Mouse (Mus musculus): ENCODE results near the gene Npm1. TPM values are rescaled to one million over a fixed set of nuclear protein-coding genes. Genes with fewer than 3 reads are reported as not detected.

The Npm1 gene
- polyA plus RNA-seq, 1 experiment from 2014 or later = 525 TPM

GRCm38 (mm10) chr11:33151128-33151779 lies 11.8 kb downstream of the Npm1 start:
- Histone ChIP-seq H3K9me3 (replicated peaks) (no peaks in the 10 kb centered on the region), H3K36me3 (peaks cover 46% of the 10 kb centered on the region), H3K27ac (ENCODE audit: poor library complexity, severe bottlenecking) (no peak overlapping the region), H3K4me2 (no peak overlapping the region), H3K9ac (no peak overlapping the region), H3K4me1 (replicated peaks) (peaks cover 21% of the 10 kb centered on the region), H3K27me3 (replicated peaks) (0 out of 2 replicates have a peak, but pooled peaks cover 7% of the 10 kb centered on the region), H3K4me3 (no peak overlapping the region)
- 72% methylated on average over 3 of the region's 3 CpGs for WGBS
- ATAC-seq (ENCODE audit: insufficient number of reproducible peaks, low FRiP score) = no peak

GRCm38 (mm10) chr11:33150364-33150763 lies 12.6 kb downstream of the Npm1 start:
- H3K36me3 ChIP-seq = peaks cover 40% of the 10 kb centered on the region
- no peak overlapping the region for H3K27ac ChIP-seq (ENCODE audit: poor library complexity, severe bottlenecking)
- H3K4me2 ChIP-seq = no peak overlapping the region
- peaks cover 10% of the 10 kb centered on the region for H3K27me3 ChIP-seq (replicated peaks)
- peaks cover 28% of the 10 kb centered on the region for H3K4me1 ChIP-seq (replicated peaks)
- H3K9me3 ChIP-seq (replicated peaks) = no peaks in the 10 kb centered on the region
- no peak overlapping the region for H3K4me3 ChIP-seq
- ATAC-seq (ENCODE audit: insufficient number of reproducible peaks, low FRiP score) = no peak
- no peak overlapping the region for H3K9ac ChIP-seq

DNA sequence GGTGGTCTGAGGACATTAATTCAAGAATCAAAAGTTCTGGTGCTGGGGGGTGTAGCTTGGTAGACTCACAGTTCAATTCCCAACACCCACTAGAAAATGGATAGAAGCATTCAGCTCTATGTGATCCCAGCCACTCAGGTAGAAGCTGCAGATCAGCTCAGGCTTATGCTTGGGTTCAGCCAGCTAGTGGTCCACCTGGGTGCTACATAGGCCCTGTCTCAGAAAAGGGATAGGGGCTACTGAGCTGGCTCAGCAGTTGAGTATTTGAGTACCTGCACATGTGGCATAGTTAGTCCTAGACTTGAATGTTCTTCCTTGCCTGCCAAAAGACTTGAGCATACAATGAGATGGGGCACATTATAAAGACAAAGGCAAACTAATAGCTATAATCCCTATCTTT lies 13.6 kb downstream of the Npm1 start:
- Histone ChIP-seq H3K36me3 (peaks cover 36% of the 10 kb centered on the region), H3K9me3 (replicated peaks) (no peaks in the 10 kb centered on the region)
- ATAC-seq (ENCODE audit: insufficient number of reproducible peaks, low FRiP score) = no peak

GRCm38 (mm10) chr11:33149088-33149436 lies 13.9 kb downstream of the Npm1 start:
- Histone ChIP-seq H3K4me1 (replicated peaks) (peaks cover 41% of the 10 kb centered on the region), H3K36me3 (peaks cover 32% of the 10 kb centered on the region), H3K27me3 (replicated peaks) (peaks cover 23% of the 10 kb centered on the region), H3K4me2 (no peak overlapping the region), H3K9me3 (replicated peaks) (no peaks in the 10 kb centered on the region), H3K4me3 (no peak overlapping the region), H3K9ac (no peak overlapping the region), H3K27ac (ENCODE audit: poor library complexity, severe bottlenecking) (no peak overlapping the region)
- 34% methylated on average over 3 of the region's 3 CpGs for WGBS
- no peak for ATAC-seq (ENCODE audit: insufficient number of reproducible peaks, low FRiP score)

More for the DNA sequence above, 13.6 kb downstream of the Npm1 start:
- Histone ChIP-seq H3K27me3 (replicated peaks) (peaks cover 19% of the 10 kb centered on the region), H3K4me1 (replicated peaks) (peaks cover 37% of the 10 kb centered on the region), H3K9ac (no peak overlapping the region), H3K4me2 (no peak overlapping the region), H3K4me3 (no peak overlapping the region), H3K27ac (ENCODE audit: poor library complexity, severe bottlenecking) (no peak overlapping the region)

GRCm38 (mm10) chr11:33148338-33149087 lies 14.5 kb downstream of the Npm1 start:
- Histone ChIP-seq H3K9me3 (replicated peaks) (no peaks in the 10 kb centered on the region), H3K27ac (ENCODE audit: poor library complexity, severe bottlenecking) (no peak overlapping the region), H3K27me3 (replicated peaks) (peaks cover 25% of the 10 kb centered on the region), H3K4me1 (replicated peaks) (peaks cover 46% of the 10 kb centered on the region), H3K4me2 (peak overlapping the region; percentile 98), H3K4me3 (peak overlapping the region; percentile 59), H3K36me3 (peaks cover 29% of the 10 kb centered on the region), H3K9ac (peak overlapping the region; percentile 64; the same call in 1 of the 2 replicates)
- peak; percentile 71 for ATAC-seq (ENCODE audit: insufficient number of reproducible peaks, low FRiP score)
- WGBS = 6% methylated on average over 23 of the region's 23 CpGs

DNA sequence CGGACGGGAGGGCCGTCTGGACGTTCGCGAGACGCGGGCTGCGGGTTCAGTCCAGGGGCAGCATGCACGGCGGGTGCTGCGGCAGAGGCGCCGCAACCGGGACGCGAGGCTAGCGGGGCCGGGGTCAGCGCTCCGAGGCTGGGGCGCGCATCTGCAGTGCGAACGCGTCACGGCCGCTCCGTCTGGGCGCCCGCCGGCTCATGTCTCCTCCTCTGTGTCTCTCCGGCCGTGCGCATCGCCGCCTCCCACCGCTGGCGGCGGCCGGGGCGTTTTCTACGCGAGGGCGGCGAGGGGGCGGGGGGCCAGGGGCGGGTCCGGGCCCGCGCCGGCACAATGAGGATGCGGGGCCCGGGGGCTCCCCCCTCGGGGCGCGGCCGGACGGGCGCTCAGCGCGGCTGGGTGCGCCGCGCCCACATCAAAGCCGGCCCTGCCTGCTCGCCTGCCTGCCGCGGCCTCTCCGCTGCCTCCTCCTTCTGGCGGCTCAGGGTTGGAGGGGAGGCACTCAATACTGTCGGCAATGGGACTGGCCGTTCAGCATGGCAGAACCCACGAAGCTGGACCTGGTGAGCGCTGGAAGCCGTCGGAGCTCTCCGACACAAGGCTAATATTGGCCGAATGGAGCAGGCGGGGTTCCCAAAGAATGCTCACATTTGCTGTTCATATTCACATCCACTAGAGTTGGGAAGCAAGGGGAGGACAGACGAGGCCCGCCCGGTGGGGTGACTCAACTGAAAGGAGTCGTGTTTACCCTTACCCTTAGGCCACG lies 15.3 kb downstream of the Npm1 start:
- Histone ChIP-seq H3K4me3 (peak overlapping the region; percentile 59), H3K9ac (peak overlapping the region; percentile 64), H3K4me1 (replicated peaks) (peaks cover 54% of the 10 kb centered on the region), H3K9me3 (replicated peaks) (no peaks in the 10 kb centered on the region), H3K27me3 (replicated peaks) (peaks cover 25% of the 10 kb centered on the region), H3K4me2 (peak overlapping the region; percentile 98), H3K36me3 (peaks cover 24% of the 10 kb centered on the region), H3K27ac (ENCODE audit: poor library complexity, severe bottlenecking) (no peak overlapping the region)
- under 1% methylated on average over 82 of the region's 85 CpGs for WGBS
- peak; percentile 52 for ATAC-seq (ENCODE audit: insufficient number of reproducible peaks, low FRiP score)

DNA sequence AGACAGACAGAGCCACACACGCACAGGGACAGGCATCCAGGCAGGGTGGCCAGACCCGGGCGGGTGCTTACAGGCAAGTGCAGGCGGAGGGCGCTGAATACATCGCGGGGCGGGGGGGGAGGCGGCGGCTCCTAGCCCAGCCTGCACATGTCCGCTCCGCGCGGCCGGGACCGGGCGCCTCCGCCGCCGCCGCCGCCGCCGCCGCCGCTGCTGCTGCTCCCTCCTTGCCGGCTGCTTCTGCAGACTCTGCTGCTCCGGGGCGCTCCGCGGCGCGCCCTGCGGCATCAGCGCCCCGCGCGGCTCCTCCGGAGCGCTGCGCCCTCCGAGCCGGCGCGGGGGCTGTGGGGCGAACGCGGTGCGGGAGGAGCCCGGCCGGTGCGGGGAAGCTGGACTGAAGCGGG lies 15.8 kb downstream of the Npm1 start, which contains the start of gene Fgf18:
Gene Fgf18 (minus strand): TSS at position 230 of the 401 bp plus-strand sequence.
- Histone ChIP-seq H3K9me3 (replicated peaks) (no peaks in the 10 kb centered on the region), H3K4me1 (replicated peaks) (peaks cover 60% of the 10 kb centered on the region), H3K27ac (ENCODE audit: poor library complexity, severe bottlenecking) (peak within 1 kb of the TSS; percentile 53), H3K9ac (peak within 1 kb of the TSS; percentile 64), H3K27me3 (replicated peaks) (peaks cover 25% of the 10 kb centered on the region), H3K4me3 (peak within 1 kb of the TSS; percentile 59), H3K4me2 (peak within 1 kb of the TSS; percentile 98), H3K36me3 (peaks cover 24% of the 10 kb centered on the region)
- ATAC-seq (ENCODE audit: insufficient number of reproducible peaks, low FRiP score) = peak; percentile 25; the same call in 1 of the 2 replicates
- WGBS = under 1% methylated on average over 34 of the region's 53 CpGs

DNA sequence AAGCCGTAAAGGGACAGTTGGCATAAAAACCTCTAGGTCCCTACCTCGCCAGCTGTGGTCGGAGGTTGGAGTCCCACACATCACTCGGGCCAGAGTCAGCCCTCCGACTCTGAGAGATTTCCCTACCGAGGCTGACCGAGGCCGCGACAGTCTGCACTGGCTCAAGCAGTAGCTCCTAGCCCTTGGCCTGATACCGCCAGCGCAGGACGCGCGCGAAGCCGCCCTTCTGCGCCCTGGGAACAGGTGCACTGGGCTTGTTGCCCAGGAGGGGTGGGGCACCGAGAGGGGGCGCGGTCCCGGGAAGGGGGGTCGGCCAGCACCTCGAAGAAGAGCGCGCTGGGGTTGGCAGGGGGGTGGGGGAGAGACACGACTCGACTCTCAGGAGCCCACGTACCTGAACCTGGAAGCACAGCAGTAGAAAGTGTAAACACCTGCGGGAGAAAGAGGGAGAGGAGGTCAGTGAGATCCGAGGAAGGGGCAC lies 16.3 kb downstream of the Npm1 start:
- peak; percentile 18; the same call in 1 of the 2 replicates for ATAC-seq (ENCODE audit: insufficient number of reproducible peaks, low FRiP score)
- Histone ChIP-seq H3K4me3 (peak overlapping the region; percentile 59), H3K9me3 (replicated peaks) (no peaks in the 10 kb centered on the region), H3K4me1 (replicated peaks) (peaks cover 61% of the 10 kb centered on the region), H3K27me3 (replicated peaks) (peaks cover 25% of the 10 kb centered on the region), H3K27ac (ENCODE audit: poor library complexity, severe bottlenecking) (peak overlapping the region; percentile 53), H3K36me3 (peaks cover 20% of the 10 kb centered on the region), H3K9ac (peak overlapping the region; percentile 64), H3K4me2 (peak overlapping the region; percentile 98)
- WGBS = 2% methylated on average over 30 of the region's 30 CpGs

GRCm38 (mm10) chr11:33146143-33146497 lies 16.9 kb downstream of the Npm1 start:
- Histone ChIP-seq H3K9me3 (replicated peaks) (no peaks in the 10 kb centered on the region), H3K4me1 (replicated peaks) (peaks cover 61% of the 10 kb centered on the region), H3K27me3 (replicated peaks) (peaks cover 25% of the 10 kb centered on the region), H3K4me2 (peak overlapping the region; percentile 98), H3K9ac (no peak overlapping the region), H3K4me3 (peak overlapping the region; percentile 59), H3K36me3 (peaks cover 15% of the 10 kb centered on the region), H3K27ac (ENCODE audit: poor library complexity, severe bottlenecking) (peak overlapping the region; percentile 53)
- peak; percentile 63 for ATAC-seq (ENCODE audit: insufficient number of reproducible peaks, low FRiP score)
- 3% methylated on average over 9 of the region's 9 CpGs for WGBS

GRCm38 (mm10) chr11:33145201-33146142 lies 17.5 kb downstream of the Npm1 start:
- Histone ChIP-seq H3K9ac (no peak overlapping the region), H3K27me3 (replicated peaks) (peaks cover 27% of the 10 kb centered on the region), H3K9me3 (replicated peaks) (no peaks in the 10 kb centered on the region), H3K27ac (ENCODE audit: poor library complexity, severe bottlenecking) (peak overlapping the region; percentile 53; the same call in 1 of the 2 replicates), H3K36me3 (peaks cover 9% of the 10 kb centered on the region), H3K4me3 (no peak overlapping the region), H3K4me1 (replicated peaks) (peaks cover 61% of the 10 kb centered on the region), H3K4me2 (peak overlapping the region; percentile 98)
- WGBS = 31% methylated on average over 7 of the region's 7 CpGs
- no peak for ATAC-seq (ENCODE audit: insufficient number of reproducible peaks, low FRiP score)

All from heart, embryonic 12.5 days (tissue).